Comparison of ENCODE assay signal across 21 mouse cellular contexts in genomic region chr12:48634671-48635241, GRCm38 (mm10).
DNase-seq lines count a peak whose midpoint lies in the region; ATAC-seq lines count a peak whose summit lies in the region.
"Had no signal": no experiment of that assay in that cellular context is flagged by ENCODE, and none has a peak within 500 bp of the region (broad histone marks: within the 10 kb centered on the region; RNA-seq: fewer than 3 reads in every experiment).

No protein-coding gene starts in this region.

- ATAC-seq in midbrain, embryonic 11.5 days (ENCODE audit: low FRiP score), result peak; percentile 38; the same call in 1 of the 2 replicates
- no peak for ATAC-seq in hindbrain, embryonic 15.5 days (ENCODE audit: low FRiP score, low read depth)
- ATAC-seq in midbrain, embryonic 16.5 days, result peak; percentile 79
- ATAC-seq: liver, postnatal 0 days had no signal

- no peak overlapping the region for H3K9ac ChIP-seq in midbrain, embryonic 11.5 days (ENCODE audit: low read length)
- no peak overlapping the region for H3K9ac ChIP-seq in hindbrain, embryonic 15.5 days
- no peak overlapping the region for H3K9ac ChIP-seq in midbrain, embryonic 16.5 days (ENCODE audit: low read depth, low read length)
- H3K9ac ChIP-seq: heart, embryonic 13.5 days; liver, postnatal 0 days had no signal

- no peak overlapping the region for H3K27ac ChIP-seq in midbrain, embryonic 11.5 days (ENCODE audit: low read depth, low read length)
- no peak overlapping the region for H3K27ac ChIP-seq in midbrain, embryonic 10.5 days (replicated peaks)
- H3K27ac ChIP-seq in hindbrain, embryonic 15.5 days (replicated peaks), result peak overlapping the region; percentile 69
- peak overlapping the region; percentile 71 for H3K27ac ChIP-seq in midbrain, embryonic 16.5 days (ENCODE audit: low read length)
- H3K27ac ChIP-seq: heart, embryonic 13.5 days had no signal

- no peak overlapping the region for H3K4me3 ChIP-seq in midbrain, embryonic 11.5 days (ENCODE audit: low read depth, low read length)
- H3K4me3 ChIP-seq in midbrain, embryonic 10.5 days, result no peak overlapping the region
- no peak overlapping the region for H3K4me3 ChIP-seq in hindbrain, embryonic 15.5 days
- H3K4me3 ChIP-seq in midbrain, embryonic 16.5 days (ENCODE audit: low read depth, low read length), result no peak overlapping the region
- H3K4me3 ChIP-seq: heart, embryonic 13.5 days; megakaryocyte, embryonic 14.5 days; myocyte had no signal

- H3K27me3 ChIP-seq in midbrain, embryonic 11.5 days (ENCODE audit: control insufficient read depth, insufficient read depth, low read length), result no peaks in the 10 kb centered on the region
- no peaks in the 10 kb centered on the region for H3K27me3 ChIP-seq in midbrain, embryonic 10.5 days (ENCODE audit: low read depth, poor library complexity, severe bottlenecking)
- no peaks in the 10 kb centered on the region for H3K27me3 ChIP-seq in hindbrain, embryonic 15.5 days
- H3K27me3 ChIP-seq in midbrain, embryonic 16.5 days (ENCODE audit: control insufficient read depth, insufficient read depth, low read depth, low read length), result no peaks in the 10 kb centered on the region
- H3K27me3 ChIP-seq: heart, embryonic 13.5 days; megakaryocyte, embryonic 14.5 days had no signal

- WGBS in midbrain, embryonic 11.5 days, result 75% methylated on average over 6 of the region's 6 CpGs
- 84% methylated on average over 6 of the region's 6 CpGs for WGBS in midbrain, embryonic 10.5 days
- 43% methylated on average over 6 of the region's 6 CpGs for WGBS in hindbrain, embryonic 15.5 days
- 34% methylated on average over 6 of the region's 6 CpGs for WGBS in midbrain, embryonic 16.5 days

- no peaks in the 10 kb centered on the region for H3K4me1 ChIP-seq in midbrain, embryonic 11.5 days (ENCODE audit: control insufficient read depth, insufficient read depth, low read length)
- no peaks in the 10 kb centered on the region for H3K4me1 ChIP-seq in midbrain, embryonic 10.5 days
- H3K4me1 ChIP-seq in hindbrain, embryonic 15.5 days (replicated peaks), result peaks cover 7% of the 10 kb centered on the region
- H3K4me1 ChIP-seq in midbrain, embryonic 16.5 days (ENCODE audit: control insufficient read depth, insufficient read depth, low read length), result peaks cover 16% of the 10 kb centered on the region
- H3K4me1 ChIP-seq: heart, embryonic 13.5 days; megakaryocyte, embryonic 14.5 days had no signal

- H3K36me3 ChIP-seq in midbrain, embryonic 11.5 days (ENCODE audit: control insufficient read depth, insufficient read depth, low read length), result no peaks in the 10 kb centered on the region
- H3K36me3 ChIP-seq in midbrain, embryonic 10.5 days, result no peaks in the 10 kb centered on the region
- no peaks in the 10 kb centered on the region for H3K36me3 ChIP-seq in hindbrain, embryonic 15.5 days
- no peaks in the 10 kb centered on the region for H3K36me3 ChIP-seq in midbrain, embryonic 16.5 days (ENCODE audit: control insufficient read depth, insufficient read depth, low read length)
- H3K36me3 ChIP-seq: heart, embryonic 13.5 days had no signal

- H3K4me2 ChIP-seq in midbrain, embryonic 11.5 days, result no peak overlapping the region
- H3K4me2 ChIP-seq in hindbrain, embryonic 15.5 days, result no peak overlapping the region
- no peak overlapping the region for H3K4me2 ChIP-seq in midbrain, embryonic 16.5 days (ENCODE audit: low read length)
- H3K4me2 ChIP-seq: heart, embryonic 13.5 days had no signal

- no peak for DNase-seq in midbrain, embryonic 11.5 days (ENCODE audit: low spot score, missing footprints)
- DNase-seq in midbrain, embryonic 10.5 days (ENCODE audit: low spot score), result no peak
- no peak for DNase-seq in embryo, embryonic 9.5 days (ENCODE audit: extremely low spot score)
- no peak for DNase-seq in adrenal gland, adult (ENCODE audit: inconsistent age in 2 of 2, low spot score in 1 of 2)
- no peak for DNase-seq in kidney, postnatal 36 days
- DNase-seq: adrenal gland, postnatal 36 days; B cell, adult 2 months; cerebellum, adult 2 months; cerebellum, postnatal 36 days; kidney, adult 8-10 months; kidney, postnatal 14 days; left cerebral cortex, postnatal 4 days; liver; liver, postnatal 0 days; lung, postnatal 14 days; thymus, postnatal 25 days had no signal

- no peaks in the 10 kb centered on the region for H3K9me3 ChIP-seq in midbrain, embryonic 11.5 days (ENCODE audit: control insufficient read depth, low read length)
- no peaks in the 10 kb centered on the region for H3K9me3 ChIP-seq in midbrain, embryonic 10.5 days (replicated peaks)
- H3K9me3 ChIP-seq in hindbrain, embryonic 15.5 days, result no peaks in the 10 kb centered on the region
- no peaks in the 10 kb centered on the region for H3K9me3 ChIP-seq in midbrain, embryonic 16.5 days (replicated peaks; ENCODE audit: control insufficient read depth, low read length, poor library complexity, severe bottlenecking)
- H3K9me3 ChIP-seq: heart, embryonic 13.5 days; megakaryocyte, embryonic 14.5 days had no signal

Comparison
In these comparisons a context has a peak if more than half of its experiments do, and no peak if none do; other contexts are left out.
1. H3K27ac ChIP-seq: peak in hindbrain, embryonic 15.5 days (single experiment) and midbrain, embryonic 16.5 days (single experiment); none in midbrain, embryonic 11.5 days (single experiment) and midbrain, embryonic 10.5 days (single experiment).